Mouse (Mus musculus): ENCODE measurements around the gene Psmb11. TPM values are rescaled to one million over a fixed set of nuclear protein-coding genes. Genes with fewer than 3 reads are reported as not detected.
"Not testable (repeated sequence)": the region's sequence is repeated elsewhere in the genome, so short reads cannot be mapped to it uniquely, and the experiment has no call there.

Gene Psmb11
- polyA plus RNA-seq, 1 experiment from 2014 or later: not detected

- H3K9ac ChIP-seq: 0 out of 2 replicates have a peak within 1 kb of the TSS, but pooled peaks have one; percentile 28
- WGBS: 2% methylated on average over 34 of the region's 39 CpGs
These were observed 15.4 kb upstream of the Psmb11 start, which contains the start of gene 4931414P19Rik for GRCm38 (mm10) chr14:54605752-54606321. 4931414P19Rik (minus strand) TSS chr14:54605993.

GRCm38 (mm10) chr14:54607226-54607625, 14.0 kb upstream of the Psmb11 start:
- ATAC-seq (ENCODE audit: insufficient number of reproducible peaks, low FRiP score, low TSS enrichment, low read depth): no peak
- Histone ChIP-seq H3K27ac (no peak overlapping the region), H3K4me3 (no peak overlapping the region), H3K9ac (no peak overlapping the region), H3K4me1 (peaks cover 21% of the 10 kb centered on the region), H3K4me2 (no peak overlapping the region), H3K9me3 (no peaks in the 10 kb centered on the region), H3K36me3 (peaks cover 7% of the 10 kb centered on the region), H3K27me3 (no peaks in the 10 kb centered on the region)
- 63% methylated on average over 8 of the region's 8 CpGs for WGBS

More at GRCm38 (mm10) chr14:54605752-54606321, 15.4 kb upstream of the Psmb11 start, which contains the start of gene 4931414P19Rik:
- Histone ChIP-seq H3K4me2 (peak within 1 kb of the TSS; percentile 62), H3K9me3 (no peaks in the 10 kb centered on the region), H3K36me3 (no peaks in the 10 kb centered on the region), H3K27me3 (no peaks in the 10 kb centered on the region), H3K4me1 (peaks cover 21% of the 10 kb centered on the region), H3K27ac (peak within 1 kb of the TSS; percentile 84), H3K4me3 (peak within 1 kb of the TSS; percentile 56)
- ATAC-seq (ENCODE audit: insufficient number of reproducible peaks, low FRiP score, low TSS enrichment, low read depth): peak; percentile 46; the same call in 1 of the 2 replicates

- Histone ChIP-seq H3K4me3 (no peak overlapping the region), H3K27me3 (no peaks in the 10 kb centered on the region), H3K4me1 (peaks cover 9% of the 10 kb centered on the region), H3K4me2 (no peak overlapping the region), H3K9ac (no peak overlapping the region), H3K27ac (no peak overlapping the region), H3K9me3 (no peaks in the 10 kb centered on the region), H3K36me3 (peaks cover 20% of the 10 kb centered on the region)
- 61% methylated on average over 4 of the region's 4 CpGs for WGBS
- ATAC-seq (ENCODE audit: insufficient number of reproducible peaks, low FRiP score, low TSS enrichment, low read depth): no peak
These were observed 12.0 kb upstream of the Psmb11 start for GRCm38 (mm10) chr14:54609245-54609644.

GRCm38 (mm10) chr14:54609962-54610361, 11.3 kb upstream of the Psmb11 start:
- Histone ChIP-seq H3K4me2 (no peak overlapping the region), H3K27me3 (no peaks in the 10 kb centered on the region), H3K36me3 (peaks cover 24% of the 10 kb centered on the region), H3K9me3 (no peaks in the 10 kb centered on the region), H3K27ac (no peak overlapping the region), H3K4me3 (no peak overlapping the region), H3K4me1 (peaks cover 6% of the 10 kb centered on the region; the same call in 1 of the 2 replicates), H3K9ac (no peak overlapping the region)
- ATAC-seq (ENCODE audit: insufficient number of reproducible peaks, low FRiP score, low TSS enrichment, low read depth): no peak
- WGBS: 82% methylated on average over 4 of the region's 4 CpGs

GRCm38 (mm10) chr14:54610648-54611047, 10.6 kb upstream of the Psmb11 start:
- no peak overlapping the region for H3K4me3 ChIP-seq
- H3K27me3 ChIP-seq: no peaks in the 10 kb centered on the region
- H3K9me3 ChIP-seq: no peaks in the 10 kb centered on the region
- H3K36me3 ChIP-seq: peaks cover 30% of the 10 kb centered on the region
- H3K4me2 ChIP-seq: no peak overlapping the region
- H3K9ac ChIP-seq: no peak overlapping the region
- WGBS: 73% methylated on average over 6 of the region's 6 CpGs
- no peak for ATAC-seq (ENCODE audit: insufficient number of reproducible peaks, low FRiP score, low TSS enrichment, low read depth)
- H3K4me1 ChIP-seq: 0 out of 2 replicates have a peak, but pooled peaks cover 3% of the 10 kb centered on the region
- no peak overlapping the region for H3K27ac ChIP-seq

- not testable (repeated sequence) for ATAC-seq (ENCODE audit: insufficient number of reproducible peaks, low FRiP score, low TSS enrichment, low read depth); H3K27me3 ChIP-seq; H3K4me1 ChIP-seq; H3K27ac ChIP-seq; H3K4me2 ChIP-seq; H3K4me3 ChIP-seq; H3K9ac ChIP-seq; H3K9me3 ChIP-seq
- H3K36me3 ChIP-seq: peaks cover 38% of the 10 kb centered on the region
- 90% methylated on average over 16 of the region's 16 CpGs for WGBS
These were observed 7.1 kb upstream of the Psmb11 start for GRCm38 (mm10) chr14:54614130-54614529.

- H3K4me3 ChIP-seq: no peak overlapping the region
- no peak for ATAC-seq (ENCODE audit: insufficient number of reproducible peaks, low FRiP score, low TSS enrichment, low read depth)
- no peaks in the 10 kb centered on the region for H3K9me3 ChIP-seq
- peaks cover 38% of the 10 kb centered on the region for H3K36me3 ChIP-seq
- H3K4me1 ChIP-seq: peaks cover 10% of the 10 kb centered on the region; the same call in 1 of the 2 replicates
- no peaks in the 10 kb centered on the region for H3K27me3 ChIP-seq
- no peak overlapping the region for H3K27ac ChIP-seq
- no peak overlapping the region for H3K4me2 ChIP-seq
- WGBS: 92% methylated on average over 16 of the region's 16 CpGs
- no peak overlapping the region for H3K9ac ChIP-seq
These were observed 4.9 kb upstream of the Psmb11 start for GRCm38 (mm10) chr14:54616226-54616825.

GRCm38 (mm10) chr14:54617152-54617896, 3.9 kb upstream of the Psmb11 start:
- Histone ChIP-seq H3K4me3 (peak overlapping the region; percentile 76), H3K4me1 (peaks cover 10% of the 10 kb centered on the region; the same call in 1 of the 2 replicates), H3K27ac (peak overlapping the region; percentile 86), H3K9me3 (no peaks in the 10 kb centered on the region), H3K4me2 (peak overlapping the region; percentile 64), H3K9ac (peak overlapping the region; percentile 68), H3K27me3 (no peaks in the 10 kb centered on the region), H3K36me3 (peaks cover 30% of the 10 kb centered on the region)
- 2% methylated on average over 34 of the region's 38 CpGs for WGBS
- peak; percentile 36; the same call in 1 of the 2 replicates for ATAC-seq (ENCODE audit: insufficient number of reproducible peaks, low FRiP score, low TSS enrichment, low read depth)

DNA sequence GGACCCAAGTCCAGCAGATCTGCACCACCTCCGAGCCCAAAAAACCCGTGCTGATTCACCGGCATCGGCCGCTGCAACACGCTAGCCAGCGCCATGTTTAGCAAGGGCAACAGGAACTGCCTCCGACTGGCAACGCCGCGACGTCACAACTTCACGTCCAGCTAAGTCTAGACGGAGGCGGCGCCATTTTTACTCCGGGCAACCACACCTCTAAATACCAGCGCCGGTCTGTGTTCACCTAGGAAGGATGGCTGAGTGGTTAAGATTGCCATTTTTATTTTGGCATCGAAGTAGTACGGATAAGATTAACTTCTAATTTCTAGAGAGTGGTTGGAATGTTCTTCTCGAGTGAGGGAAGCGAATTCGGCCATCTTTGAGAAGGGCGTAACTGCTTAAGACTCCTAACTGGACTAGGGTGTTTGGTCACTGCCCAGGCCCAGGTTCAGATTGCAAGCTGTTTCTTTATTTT, 3.3 kb upstream of the Psmb11 start, which contains the start of gene Psmb5:
Gene Psmb5 (minus strand): TSS at position 126 of the 469 bp plus-strand sequence.
- peak within 1 kb of the TSS; percentile 68 for H3K9ac ChIP-seq
- peaks cover 24% of the 10 kb centered on the region for H3K36me3 ChIP-seq
- peak within 1 kb of the TSS; percentile 64 for H3K4me2 ChIP-seq
- under 1% methylated on average over 25 of the region's 25 CpGs for WGBS
- peaks cover 10% of the 10 kb centered on the region; the same call in 1 of the 2 replicates for H3K4me1 ChIP-seq
- H3K27ac ChIP-seq: peak within 1 kb of the TSS; percentile 86
- no peaks in the 10 kb centered on the region for H3K27me3 ChIP-seq
- no peaks in the 10 kb centered on the region for H3K9me3 ChIP-seq
- peak; percentile 83 for ATAC-seq (ENCODE audit: insufficient number of reproducible peaks, low FRiP score, low TSS enrichment, low read depth)
- H3K4me3 ChIP-seq: peak within 1 kb of the TSS; percentile 76

GRCm38 (mm10) chr14:54623334-54623733, 2.1 kb downstream of the Psmb11 start:
- 77% methylated on average over 6 of the region's 6 CpGs for WGBS
- Histone ChIP-seq H3K36me3 (no peaks in the 10 kb centered on the region), H3K9me3 (no peaks in the 10 kb centered on the region), H3K4me2 (no peak overlapping the region), H3K9ac (no peak overlapping the region), H3K4me1 (no peaks in the 10 kb centered on the region), H3K4me3 (no peak overlapping the region), H3K27ac (no peak overlapping the region), H3K27me3 (no peaks in the 10 kb centered on the region)
- ATAC-seq (ENCODE audit: insufficient number of reproducible peaks, low FRiP score, low TSS enrichment, low read depth): no peak

DNA sequence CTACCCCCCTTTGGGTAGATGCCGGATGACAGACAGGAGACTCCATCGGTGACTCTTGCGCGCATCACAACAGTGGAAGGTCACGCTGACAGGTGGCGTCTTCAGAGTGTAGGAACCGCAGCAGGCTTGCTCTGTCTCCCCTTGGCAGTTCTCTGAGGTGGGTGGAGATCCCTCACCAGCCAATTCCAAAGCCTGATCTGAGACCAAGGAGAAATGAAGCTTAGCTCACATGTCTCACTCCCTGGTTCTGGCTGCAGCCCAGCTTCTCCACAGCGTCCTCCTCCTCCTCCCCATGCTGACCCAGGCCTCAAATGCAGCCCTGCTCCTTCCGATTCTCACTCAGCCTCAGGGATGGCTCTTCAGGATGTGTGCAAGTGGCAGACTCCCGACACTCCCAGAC, 3.7 kb downstream of the Psmb11 start:
- no peak for ATAC-seq (ENCODE audit: insufficient number of reproducible peaks, low FRiP score, low TSS enrichment, low read depth)
- H3K4me3 ChIP-seq: no peak overlapping the region
- WGBS: 75% methylated on average over 10 of the region's 10 CpGs

More for the DNA sequence above, 3.7 kb downstream of the Psmb11 start:
- Histone ChIP-seq H3K4me2 (no peak overlapping the region), H3K36me3 (no peaks in the 10 kb centered on the region), H3K9me3 (no peaks in the 10 kb centered on the region), H3K9ac (0 out of 2 replicates have a peak overlapping the region, but pooled peaks have one; percentile 4), H3K27ac (no peak overlapping the region), H3K27me3 (no peaks in the 10 kb centered on the region), H3K4me1 (no peaks in the 10 kb centered on the region)

All from limb, embryonic 15.5 days (tissue).